Mouse (Mus musculus): Measurements from ENCODE around the gene Cbs.

DNA sequence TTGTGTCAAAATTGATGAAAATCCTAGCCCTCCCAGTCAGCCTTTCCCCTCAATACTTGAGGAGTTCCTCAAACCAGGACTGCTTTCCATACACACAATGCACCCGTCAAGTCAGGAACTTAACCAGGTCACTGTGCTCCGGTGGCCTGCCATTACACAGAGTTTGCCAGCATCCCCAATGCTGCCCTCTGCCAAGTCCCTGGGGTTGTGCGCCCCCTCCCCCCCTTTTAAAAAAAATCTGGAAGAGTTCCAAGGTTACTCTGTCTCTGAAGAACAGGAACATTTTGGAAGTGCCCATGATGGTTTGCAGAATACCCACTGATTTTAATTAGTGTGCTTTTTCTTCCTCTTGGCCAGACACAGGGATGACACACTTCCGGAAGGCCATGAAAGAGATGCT, 2.6 kb upstream of the Cbs start:
- TF ChIP-seq CTCF (conservative IDR thresholded peaks at IDR 0.05 in 1 of 2, IDR thresholded peaks at IDR 0.05 in 1 of 2; ENCODE audit: low read depth in 2 of 2, low read length in 2 of 2): no peak
- TF ChIP-seq POLR2A (IDR thresholded peaks at IDR 0.05; ENCODE audit: low read depth, low read length): no peak
- no peak for TF ChIP-seq EP300 (IDR thresholded peaks at IDR 0.05; ENCODE audit: low read length)
- no peak for TF ChIP-seq ZC3H11A (IDR thresholded peaks at IDR 0.05; ENCODE audit: low read depth, low read length)
- TF ChIP-seq SIN3A (IDR thresholded peaks at IDR 0.05; ENCODE audit: low read length): no peak
- TF ChIP-seq ZNF384 (IDR thresholded peaks at IDR 0.05; ENCODE audit: low read depth, low read length): peak; percentile 37; the same call in 1 of the 2 replicates
- no peak for TF ChIP-seq HCFC1 (IDR thresholded peaks at IDR 0.05; ENCODE audit: low read depth, low read length)
- TF ChIP-seq JUND (conservative IDR thresholded peaks at IDR 0.05; ENCODE audit: low read depth, low read length): no peak
- TF ChIP-seq NELFE (IDR thresholded peaks at IDR 0.05; ENCODE audit: low read depth, low read length): no peak
- no peak for TF ChIP-seq TCF12 (IDR thresholded peaks at IDR 0.05; ENCODE audit: low read depth, low read length)
- TF ChIP-seq ETS1 (conservative IDR thresholded peaks at IDR 0.05; ENCODE audit: low read depth, low read length): no peak
- TF ChIP-seq MAX (IDR thresholded peaks at IDR 0.05; ENCODE audit: low read length): no peak
- no peak for TF ChIP-seq USF2 (conservative IDR thresholded peaks at IDR 0.05; ENCODE audit: low read depth, low read length)

All from CH12.LX (cell line).